Mouse (Mus musculus) effector memory CD4-positive, alpha-beta T cell, adult 7 months (primary cell): ENCODE data around the gene Dusp16. TPM values are rescaled to one million over a fixed set of nuclear protein-coding genes. Genes with fewer than 3 reads are reported as not detected.

ENCODE experiments used
- polyA plus RNA-seq: library from polyadenylated mRNA; unstranded; fragments of 100-300 nt; shearing (Covaris generic); gene quantifications from one replicate; pipeline ENCODE4 v1.2.1, GENCODE M21; 2017

The Dusp16 gene
- 10.7 TPM for polyA plus RNA-seq

DNA sequence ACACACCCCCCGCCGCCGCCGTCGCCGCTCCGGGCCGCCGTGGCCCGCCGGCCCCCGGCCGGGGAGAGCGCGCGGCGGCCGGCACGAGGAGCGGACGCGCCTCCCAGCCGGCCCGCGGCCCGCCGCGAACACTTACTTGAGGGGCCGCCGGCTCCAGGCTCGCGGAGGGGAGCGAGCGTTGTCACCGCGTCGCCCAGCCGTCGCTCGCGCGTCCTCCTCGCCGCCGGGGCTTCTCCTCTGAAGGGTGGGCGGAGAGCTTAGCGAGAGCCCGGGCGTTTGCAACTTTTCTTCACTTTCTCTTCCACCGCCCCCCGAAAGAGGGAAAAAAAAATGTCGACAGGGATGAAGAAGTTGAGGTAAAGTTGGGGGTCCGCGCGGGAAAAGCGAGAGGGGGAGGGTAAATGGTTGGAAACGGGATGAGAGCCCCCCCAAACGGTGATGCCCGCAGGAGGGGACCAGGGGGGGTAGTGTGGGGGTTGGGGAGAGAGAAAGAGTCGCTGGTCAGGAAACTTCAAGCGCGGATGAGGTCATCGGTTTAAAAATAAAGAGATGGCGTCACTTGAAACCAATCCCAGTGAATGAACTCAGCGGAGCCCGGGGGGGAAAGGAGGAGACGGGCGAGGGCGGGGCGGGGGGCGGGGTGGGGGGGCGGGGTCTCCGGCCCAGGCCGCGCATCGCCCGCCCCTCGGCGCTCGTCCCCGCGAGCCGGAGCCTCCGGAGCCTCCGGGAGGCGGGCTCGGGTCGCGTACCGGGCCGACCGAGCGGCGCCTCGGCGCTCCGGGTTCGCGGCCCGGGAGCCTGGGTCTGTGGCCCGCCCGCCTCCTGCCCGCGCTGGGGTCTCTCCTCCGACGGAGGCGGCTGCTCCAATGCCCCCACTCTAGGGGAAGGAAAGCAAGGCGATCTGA is at the start of gene Dusp16:
Dusp16 (minus strand) TSS at position 485 of the 905 bp plus-strand sequence.

DNA sequence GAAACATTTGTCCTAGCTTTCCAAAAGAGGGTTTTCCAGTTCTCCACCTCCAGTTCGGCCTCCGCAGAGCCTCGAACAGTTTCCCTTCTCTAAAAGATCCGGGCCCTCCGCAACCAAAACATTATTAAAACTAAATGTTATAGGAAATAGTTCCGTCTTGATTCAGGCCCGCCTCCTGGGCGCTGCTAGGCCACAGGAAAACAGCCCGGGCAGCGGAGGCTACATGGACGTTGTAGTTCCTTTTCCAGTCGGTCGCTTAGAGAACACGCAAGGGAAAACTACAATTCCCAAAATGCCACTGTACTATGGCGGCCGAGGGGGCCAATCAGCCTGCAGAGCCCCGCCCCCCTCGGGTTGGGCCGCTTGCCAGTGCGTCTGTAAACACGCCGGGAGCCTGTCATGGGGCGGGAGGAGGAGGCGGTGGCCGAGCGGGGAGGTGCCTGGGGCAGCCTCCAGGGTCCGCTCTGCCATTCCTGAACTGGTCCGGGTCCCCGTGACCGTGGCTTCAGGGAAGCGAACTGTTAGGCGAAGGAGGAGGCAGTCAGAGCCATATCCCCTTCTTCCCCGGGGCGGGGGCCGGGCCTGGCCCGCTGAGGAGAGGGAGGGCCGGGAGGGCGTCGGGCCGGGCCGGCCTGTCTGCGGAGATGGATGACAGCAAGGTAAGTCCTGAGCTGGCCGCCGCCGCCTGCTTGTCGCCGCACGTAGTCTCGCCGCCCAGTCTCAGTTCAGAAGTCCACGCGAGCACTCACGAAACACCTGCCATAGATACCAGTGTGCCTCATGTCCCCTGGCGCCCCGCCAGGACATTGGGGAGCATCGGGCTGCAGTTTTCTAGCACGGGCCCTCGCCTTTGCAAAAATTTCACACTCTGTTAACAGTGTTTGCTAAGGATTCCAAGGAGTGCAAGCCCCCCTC is 37.6 kb upstream of the Dusp16 start, which contains the start of gene Crebl2:
Crebl2 (plus strand) TSS at position 369 of the 915 bp plus-strand sequence.

Other genes starting within 250 kb of the Dusp16 start
- 12.4 TPM for gene Lrp6, start 225.7 kb downstream of the Dusp16 start, polyA plus RNA-seq
- gene Mansc1, start 160.1 kb downstream of the Dusp16 start, polyA plus RNA-seq, result 1.2 TPM
- 15.0 TPM for gene Borcs5, start 153.1 kb downstream of the Dusp16 start, polyA plus RNA-seq
- gene Crebl2, start 37.5 kb upstream of the Dusp16 start, polyA plus RNA-seq, result 11.6 TPM
- 6.9 TPM for gene Gpr19, start 106.0 kb upstream of the Dusp16 start, polyA plus RNA-seq
- 39.5 TPM for gene Cdkn1b, start 127.8 kb upstream of the Dusp16 start, polyA plus RNA-seq
- not detected for gene Apold1, start 189.1 kb upstream of the Dusp16 start, polyA plus RNA-seq
- 119 TPM for gene Ddx47, start 219.0 kb upstream of the Dusp16 start, polyA plus RNA-seq